Mouse (Mus musculus) bone marrow macrophage, adult 2 months (primary cell): ENCODE measurements around the gene Vps8.

Source experiments
- CTCF ChIP-seq: IDR thresholded peaks from 2 replicates; pipeline ENCODE4 v1.5.1; 2012; ENCODE audit warnings: low read depth, mild to moderate bottlenecking, low read length, moderate library complexity
- POLR2A ChIP-seq: IDR thresholded peaks from 2 replicates; pipeline ENCODE4 v1.6.1; 2012; ENCODE audit warnings: mild to moderate bottlenecking, low read depth, low read length, borderline replicate concordance

DNA sequence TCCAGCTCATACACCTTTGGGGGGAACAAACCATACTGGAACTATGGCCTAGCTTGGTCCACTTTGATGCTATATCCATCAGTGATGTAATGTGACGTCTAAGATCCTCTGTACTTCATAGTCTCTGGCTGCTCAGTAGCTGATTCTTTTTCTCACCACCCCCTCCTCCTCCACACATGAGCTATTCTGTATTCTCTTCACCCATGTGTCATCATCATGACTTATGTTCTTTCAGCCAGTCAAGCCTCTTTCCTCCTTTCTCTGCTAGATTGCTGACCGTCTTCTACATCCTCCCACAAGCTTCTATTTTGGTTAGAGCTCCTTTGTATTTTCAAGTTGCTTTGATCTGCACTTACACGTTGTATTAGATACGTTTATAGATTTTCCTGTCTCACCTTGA is 100.8 kb downstream of the Vps8 start:
- no peak for TF ChIP-seq POLR2A
- TF ChIP-seq CTCF = no peak
